10 mouse cellular contexts compared by ENCODE assay signal in genomic region chr12:75528857-75529808, GRCm38 (mm10).
A peak's percentile ranks its signal among the peaks of the same experiment; 100 is the strongest.
DNase-seq lines count a peak whose midpoint lies in the region; ATAC-seq and TF ChIP-seq lines count a peak whose summit lies in the region.
"Had no signal": no experiment of that assay in that cellular context is flagged by ENCODE, and none has a peak within 500 bp of the region (broad histone marks: within the 10 kb centered on the region; RNA-seq: fewer than 3 reads in every experiment).

No protein-coding gene starts in this region.

- peak; percentile 26 to 41 for DNase-seq in heart, adult 18-20 months
- no peak for DNase-seq in heart, postnatal 14 days
- DNase-seq in lung, postnatal 0 days (ENCODE audit: low spot score), result peak; percentile 76
- no peak for DNase-seq in lung, postnatal 4 days
- no peak for DNase-seq in forebrain, postnatal 0 days
- DNase-seq in urinary bladder, postnatal 25 days (ENCODE audit: low spot score), result no peak
- DNase-seq: adrenal gland, postnatal 10 days had no signal

- TF ChIP-seq EP300 in lung, postnatal 0 days (IDR thresholded peaks at IDR 0.05), result peak; percentile 66

- H3K4me1 ChIP-seq in lung, postnatal 0 days (ENCODE audit: insufficient read depth, low read depth, low read length), result peaks cover 16% of the 10 kb centered on the region; the same call in 1 of the 2 replicates
- H3K4me1 ChIP-seq in heart, embryonic 16.5 days (ENCODE audit: control insufficient read depth, insufficient read depth, low read length), result peaks cover 32% of the 10 kb centered on the region
- H3K4me1 ChIP-seq in stomach, embryonic 15.5 days, result peaks cover 12% of the 10 kb centered on the region
- H3K4me1 ChIP-seq in forebrain, postnatal 0 days (ENCODE audit: insufficient read depth), result 0 out of 2 replicates have a peak, but pooled peaks cover 4% of the 10 kb centered on the region

- no peaks in the 10 kb centered on the region for H3K27me3 ChIP-seq in lung, postnatal 0 days (replicated peaks; ENCODE audit: insufficient read depth, low read length)
- H3K27me3 ChIP-seq in heart, embryonic 16.5 days (ENCODE audit: control insufficient read depth, insufficient read depth, low read length), result no peaks in the 10 kb centered on the region
- H3K27me3 ChIP-seq in stomach, embryonic 15.5 days (replicated peaks), result no peaks in the 10 kb centered on the region
- no peaks in the 10 kb centered on the region for H3K27me3 ChIP-seq in forebrain, postnatal 0 days (ENCODE audit: insufficient read depth, low read length)
- H3K27me3 ChIP-seq: midbrain, embryonic 12.5 days had no signal

- no peaks in the 10 kb centered on the region for H3K9me3 ChIP-seq in lung, postnatal 0 days (ENCODE audit: low read length)
- H3K9me3 ChIP-seq in heart, embryonic 16.5 days (replicated peaks; ENCODE audit: control insufficient read depth, low read length), result no peaks in the 10 kb centered on the region
- H3K9me3 ChIP-seq in stomach, embryonic 15.5 days, result no peaks in the 10 kb centered on the region
- no peaks in the 10 kb centered on the region for H3K9me3 ChIP-seq in forebrain, postnatal 0 days (ENCODE audit: low read length)
- H3K9me3 ChIP-seq: midbrain, embryonic 12.5 days had no signal

- ATAC-seq in lung, postnatal 0 days, result peak; percentile 65
- ATAC-seq in heart, embryonic 16.5 days (replicated peaks; ENCODE audit: extremely low read depth, insufficient read depth, low FRiP score), result peak; percentile 45; the same call in 1 of the 2 replicates
- peak; percentile 65; the same call in 1 of the 2 replicates for ATAC-seq in stomach, embryonic 15.5 days (ENCODE audit: insufficient read depth, low FRiP score, low read depth)
- no peak for ATAC-seq in forebrain, postnatal 0 days

- 61% methylated on average over 7 of the region's 7 CpGs for WGBS in lung, postnatal 0 days
- 60% methylated on average over 7 of the region's 7 CpGs for WGBS in heart, embryonic 16.5 days
- WGBS in stomach, embryonic 15.5 days, result 62% methylated on average over 7 of the region's 7 CpGs
- 82% methylated on average over 7 of the region's 7 CpGs for WGBS in forebrain, postnatal 0 days

- peak overlapping the region; percentile 0; the same call in 1 of the 2 replicates for H3K27ac ChIP-seq in lung, postnatal 0 days (ENCODE audit: low read length)
- peak overlapping the region; percentile 36 for H3K27ac ChIP-seq in heart, embryonic 16.5 days (ENCODE audit: low read length)
- H3K27ac ChIP-seq in stomach, embryonic 15.5 days, result peak overlapping the region; percentile 69
- no peak overlapping the region for H3K27ac ChIP-seq in forebrain, postnatal 0 days (ENCODE audit: low read depth, low read length)
- H3K27ac ChIP-seq: midbrain, embryonic 12.5 days had no signal

- no peak overlapping the region for H3K9ac ChIP-seq in lung, postnatal 0 days (replicated peaks; ENCODE audit: low read depth)
- H3K9ac ChIP-seq in heart, embryonic 16.5 days (ENCODE audit: low read length), result no peak overlapping the region
- H3K9ac ChIP-seq in stomach, embryonic 15.5 days, result no peak overlapping the region
- H3K9ac ChIP-seq in forebrain, postnatal 0 days, result no peak overlapping the region
- H3K9ac ChIP-seq: midbrain, embryonic 12.5 days had no signal

- H3K36me3 ChIP-seq in lung, postnatal 0 days (ENCODE audit: insufficient read depth, low read length), result no peaks in the 10 kb centered on the region
- H3K36me3 ChIP-seq in heart, embryonic 16.5 days (ENCODE audit: control insufficient read depth, insufficient read depth), result no peaks in the 10 kb centered on the region
- no peaks in the 10 kb centered on the region for H3K36me3 ChIP-seq in stomach, embryonic 15.5 days
- H3K36me3 ChIP-seq in forebrain, postnatal 0 days (ENCODE audit: insufficient read depth), result no peaks in the 10 kb centered on the region
- H3K36me3 ChIP-seq: midbrain, embryonic 12.5 days had no signal

- no peak overlapping the region for H3K4me2 ChIP-seq in lung, postnatal 0 days (replicated peaks; ENCODE audit: low read depth, low read length)
- H3K4me2 ChIP-seq in heart, embryonic 16.5 days (ENCODE audit: low read depth, low read length), result no peak overlapping the region
- H3K4me2 ChIP-seq in stomach, embryonic 15.5 days, result no peak overlapping the region
- no peak overlapping the region for H3K4me2 ChIP-seq in forebrain, postnatal 0 days (ENCODE audit: low read depth)
- H3K4me2 ChIP-seq: midbrain, embryonic 12.5 days had no signal

- no peak for TF ChIP-seq CTCF in lung, postnatal 0 days (IDR thresholded peaks at IDR 0.05)
- TF ChIP-seq CTCF in forebrain, postnatal 0 days (IDR thresholded peaks at IDR 0.05; ENCODE audit: low read depth), result no peak

- intact Hi-C loops in heart, postnatal 14 days (cut with DNase I), result loop anchor here (5.0 kb wide), 1 partner anchor 68 kb away; the partner anchor contains the start of gene Ppp2r5e

- H3K4me3 ChIP-seq in lung, postnatal 0 days (ENCODE audit: low read depth, low read length), result no peak overlapping the region
- no peak overlapping the region for H3K4me3 ChIP-seq in heart, embryonic 16.5 days (ENCODE audit: low read length)
- no peak overlapping the region for H3K4me3 ChIP-seq in stomach, embryonic 15.5 days (replicated peaks)
- no peak overlapping the region for H3K4me3 ChIP-seq in forebrain, postnatal 0 days (ENCODE audit: low read depth, low read length)
- H3K4me3 ChIP-seq: midbrain, embryonic 12.5 days had no signal

Comparison
In these comparisons a context has a peak if more than half of its experiments do, and no peak if none do; other contexts are left out.
1. DNase-seq: peak in heart, adult 18-20 months (2 of 2) and lung, postnatal 0 days (single experiment); none in heart, postnatal 14 days (0 of 2), lung, postnatal 4 days (0 of 2), forebrain, postnatal 0 days (single experiment) and urinary bladder, postnatal 25 days (single experiment).